Mouse (Mus musculus): ENCODE measurements around the gene Hk1.

GRCm38 (mm10) chr10:62239270-62239669, 140.4 kb downstream of the Hk1 start:
- TF ChIP-seq POLR2A (IDR thresholded peaks at IDR 0.05; ENCODE audit: extremely low read depth, insufficient read depth, low read length) (no peak), CTCF (IDR thresholded peaks at IDR 0.05; ENCODE audit: low read depth, low read length) (no peak)
